Mouse (Mus musculus) C3H10T1/2 (cell line): ENCODE data around the gene Gfm2. TPM values are rescaled to one million over a fixed set of nuclear protein-coding genes. Genes with fewer than 3 reads are reported as not detected.

Experiments used
- polyA plus RNA-seq, 2 experiments: library from polyadenylated mRNA; unstranded; fragments of >200 nt; fragmentation: generic; extraction: Trizol; gene quantifications; one replicate each; pipeline ENCODE4 v1.2.1; 2012; ENCODE audit warnings: missing spikeins in 2 of 2

Gfm2 gene
- polyA plus RNA-seq, result 10 to 100 TPM in 1 of 2 experiments, 1 to 10 TPM in 1; 3.4 to 10.0 TPM

GRCm38 (mm10) chr13:97137466-97138400 is at the start of gene Gfm2, which contains the start of gene Nsa2:
Gene Gfm2, plus strand, starts transcription at chr13:97137937.
Gene Nsa2, minus strand, starts transcription at chr13:97137937.

DNA sequence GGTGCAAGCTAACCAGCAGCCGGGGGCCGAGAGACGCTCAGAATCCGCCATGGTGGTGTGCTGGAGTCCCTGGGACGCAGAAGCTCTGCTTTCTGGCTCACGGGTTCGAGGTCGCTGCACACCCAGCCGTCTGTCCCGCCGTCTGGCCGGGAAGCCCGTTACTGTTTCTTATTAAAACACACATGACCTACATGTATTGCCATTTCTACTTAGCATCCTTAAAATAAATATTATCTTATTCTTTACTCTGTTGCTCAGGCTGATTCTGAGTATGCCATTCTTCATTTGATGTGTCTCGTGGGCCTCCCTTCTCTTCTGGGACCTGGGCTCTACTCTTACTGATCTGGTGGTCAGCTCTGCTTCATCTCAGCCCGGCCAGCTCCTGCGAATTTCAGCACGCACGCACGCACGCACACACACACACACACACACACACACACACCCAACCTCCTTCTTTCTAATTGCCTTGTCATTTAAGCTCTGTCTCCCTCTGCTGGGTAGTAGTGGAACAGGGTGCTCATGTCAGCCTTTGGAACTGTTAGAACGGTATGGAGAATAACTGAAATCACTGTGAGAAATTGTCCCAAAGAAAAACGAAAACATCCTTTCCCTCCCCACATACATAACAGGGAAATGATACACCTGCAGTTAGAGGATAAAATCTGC is 38.4 kb upstream of the Gfm2 start, which contains the start of gene Gm6169:
Gm6169 (minus strand) TSS at position 51 of the 666 bp plus-strand sequence.

GRCm38 (mm10) chr13:97197932-97198562 is 60.3 kb downstream of the Gfm2 start, which contains the start of gene Hexb:
Gene Hexb, minus strand, starts transcription at chr13:97198357.

Other genes with a start within 250 kb of the Gfm2 start
- 1 to 10 TPM in 1 of 2 experiments, under 1 TPM in 1; 0.14 to 1.3 TPM for gene Gcnt4, start 213.2 kb upstream of the Gfm2 start, polyA plus RNA-seq
- not detected for gene 1700029F12Rik, start 103.6 kb upstream of the Gfm2 start, polyA plus RNA-seq
- under 1 TPM; 0.01 to 0.05 TPM for gene Fam169a, start 70.7 kb upstream of the Gfm2 start, polyA plus RNA-seq
- gene Gm6169, start 38.7 kb upstream of the Gfm2 start, polyA plus RNA-seq, result 10 to 100 TPM in 1 of 2 experiments, 1 to 10 TPM in 1; 6.5 to 15.6 TPM
- 100 to 1,000 TPM in 1 of 2 experiments, 10 to 100 TPM in 1; 55.4 to 146 TPM for gene Nsa2, start within 50 bp of the Gfm2 start, polyA plus RNA-seq
- gene Hexb, start 60.4 kb downstream of the Gfm2 start, polyA plus RNA-seq, result 10 to 100 TPM; 11.6 to 73.5 TPM
- gene Enc1, start 103.2 kb downstream of the Gfm2 start, polyA plus RNA-seq, result 10 to 100 TPM in 1 of 2 experiments, 1 to 10 TPM in 1; 2.6 to 75.2 TPM